Mouse (Mus musculus) heart, adult 9 months (tissue): Measurements from ENCODE around the gene Traf7.
A peak's percentile ranks its signal among the peaks of the same experiment; 100 is the strongest.

Experiments used
- DNase-seq, 2 experiments: peaks; one replicate each; pipeline ENCODE4 v3.0.0; 2022; ENCODE audit warnings: low spot score in 2 of 2

Gene Traf7

GRCm38 (mm10) chr17:24545247-24545646 is 17.5 kb upstream of the Traf7 start:
- DNase-seq, result no peak

DNA sequence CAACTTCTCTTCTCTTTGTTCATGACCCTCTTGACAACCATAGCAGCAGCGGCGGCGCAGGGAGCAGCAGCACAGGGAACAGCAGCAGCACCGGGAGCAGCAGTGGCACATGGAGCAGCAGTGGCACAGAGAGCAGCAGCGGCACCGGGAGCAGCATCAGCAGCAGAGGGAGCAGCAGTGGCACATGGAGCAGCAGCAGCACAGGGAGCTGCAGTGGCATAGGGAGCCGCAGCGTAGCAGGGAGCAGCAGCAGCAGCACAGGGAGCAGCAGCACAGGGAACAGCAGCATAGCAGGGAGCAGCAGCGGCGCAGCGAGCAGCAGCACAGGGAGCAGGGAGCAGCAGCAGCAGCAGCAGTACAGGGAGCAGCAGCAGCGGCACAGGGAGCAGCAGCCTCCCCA is 16.9 kb upstream of the Traf7 start:
- DNase-seq, result no peak

- DNase-seq, result peak in 1 of 2 experiments; percentile 52
Measured at GRCm38 (mm10) chr17:24540375-24540774, 12.6 kb upstream of the Traf7 start.

DNA sequence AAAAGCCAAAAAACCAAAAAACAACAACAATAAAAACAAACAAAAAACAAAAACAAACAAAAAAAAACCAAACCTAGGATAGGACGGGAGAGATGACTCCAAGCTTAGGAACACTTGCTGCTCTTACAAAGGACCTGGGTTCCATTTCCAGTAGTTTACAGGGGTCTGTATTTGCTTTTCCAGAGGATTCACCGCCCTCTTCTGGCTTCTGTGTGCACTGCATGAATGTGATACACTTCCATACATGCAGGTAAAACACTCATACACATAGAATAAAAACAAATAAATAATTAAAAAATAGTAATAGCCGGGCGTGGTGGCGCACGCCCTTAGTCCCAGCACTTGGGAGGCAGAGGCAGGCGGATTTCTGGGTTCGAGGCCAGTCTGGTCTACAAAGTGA is 11.2 kb upstream of the Traf7 start:
- no peak for DNase-seq

GRCm38 (mm10) chr17:24537536-24537935 is 9.8 kb upstream of the Traf7 start:
- DNase-seq, result no peak

DNA sequence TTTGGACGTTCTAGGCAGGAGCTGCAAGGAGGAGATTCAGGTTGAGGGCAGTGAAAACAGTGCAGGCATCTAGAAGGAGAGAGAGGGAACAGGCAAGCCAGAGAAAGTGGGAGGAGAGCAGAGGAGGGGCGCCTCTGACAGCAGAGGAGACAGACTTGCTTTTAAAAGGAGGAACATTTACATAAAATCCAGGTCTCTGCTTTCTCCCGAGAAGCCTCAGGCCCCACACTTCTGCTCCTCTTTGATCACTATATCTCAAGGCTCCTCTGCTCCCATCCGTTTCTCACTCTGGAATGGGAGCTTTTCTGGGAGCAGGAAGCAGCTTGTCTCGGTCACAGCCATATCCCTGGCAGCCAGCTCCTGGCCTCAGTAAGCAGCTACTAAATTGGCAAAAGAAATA is 7.6 kb upstream of the Traf7 start:
- DNase-seq, result no peak

- DNase-seq, result no peak
Measured at GRCm38 (mm10) chr17:24534160-24534718, 6.5 kb upstream of the Traf7 start, which contains the start of gene Rab26. Gene Rab26 (minus strand): TSS chr17:24534210.

GRCm38 (mm10) chr17:24533099-24533992 is 5.6 kb upstream of the Traf7 start:
- DNase-seq, result peak; percentile 79 to 81

- DNase-seq, result no peak
Measured at GRCm38 (mm10) chr17:24532045-24532444, 4.3 kb upstream of the Traf7 start.

GRCm38 (mm10) chr17:24531064-24531463 is 3.3 kb upstream of the Traf7 start:
- DNase-seq, result no peak

GRCm38 (mm10) chr17:24530361-24531050 is 2.8 kb upstream of the Traf7 start:
- DNase-seq, result no peak

DNA sequence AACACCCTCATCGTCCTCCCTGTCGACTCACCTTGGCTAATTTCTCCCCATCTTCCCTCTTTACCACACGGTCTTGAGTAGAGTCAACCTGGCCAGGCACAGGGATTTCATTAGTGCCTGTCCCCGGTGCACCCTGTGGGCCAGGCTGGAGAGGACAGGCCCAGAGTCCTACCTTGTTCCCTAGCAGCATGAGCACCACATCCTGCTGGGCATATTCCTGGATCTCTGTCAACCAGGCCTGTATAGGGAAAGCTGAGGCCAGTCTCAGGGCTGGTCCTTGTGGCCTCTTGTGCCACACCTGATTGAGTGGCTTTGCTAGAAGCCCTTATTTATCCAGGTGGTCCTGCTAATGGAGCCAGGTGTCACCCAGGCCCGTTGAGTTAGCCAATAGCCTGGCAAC is 2.1 kb upstream of the Traf7 start:
- DNase-seq, result no peak

GRCm38 (mm10) chr17:24529007-24529451 is 1.3 kb upstream of the Traf7 start:
- peak in 1 of 2 experiments; percentile 46 for DNase-seq

DNA sequence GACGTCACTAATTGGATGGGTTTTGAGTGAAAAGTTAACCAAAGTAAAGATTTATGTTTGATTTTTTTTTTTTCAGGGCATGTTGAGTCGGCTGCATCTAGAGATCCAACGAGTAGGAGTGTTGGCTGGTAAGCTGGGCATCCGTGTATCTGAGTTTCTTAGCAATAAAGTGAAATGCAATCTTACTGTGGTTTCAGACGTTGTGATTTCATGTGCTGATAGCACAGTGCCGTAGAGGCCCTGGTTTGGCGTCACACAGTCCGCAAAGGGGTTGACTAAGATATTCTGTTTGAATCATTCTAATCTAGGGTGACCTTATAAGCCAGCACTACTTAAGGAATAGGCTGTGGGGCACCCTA is 801 bp upstream of the Traf7 start:
- no peak for DNase-seq

DNA sequence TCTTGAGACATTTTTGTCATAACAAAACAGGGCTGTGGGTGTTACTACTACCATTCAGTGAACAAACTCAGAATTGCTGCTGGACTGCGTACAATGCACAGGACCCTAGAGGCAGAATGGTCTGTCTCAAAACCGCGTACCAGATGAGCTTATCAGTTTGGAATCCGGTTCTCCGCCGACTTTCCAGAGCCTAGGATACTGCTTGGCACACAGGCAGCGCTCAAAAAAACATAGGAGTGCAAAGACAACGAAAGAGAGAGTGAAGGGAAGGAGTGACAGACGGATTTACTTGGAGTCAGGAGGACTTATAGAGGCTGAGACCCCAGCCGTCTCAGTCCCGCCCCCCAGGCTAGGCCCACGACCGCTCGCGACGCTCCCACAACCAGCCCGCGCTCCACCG is 423 bp downstream of the Traf7 start:
- DNase-seq, result peak in 1 of 2 experiments; percentile 27

- no peak for DNase-seq
Measured at GRCm38 (mm10) chr17:24524734-24525133, 3.0 kb downstream of the Traf7 start.

DNA sequence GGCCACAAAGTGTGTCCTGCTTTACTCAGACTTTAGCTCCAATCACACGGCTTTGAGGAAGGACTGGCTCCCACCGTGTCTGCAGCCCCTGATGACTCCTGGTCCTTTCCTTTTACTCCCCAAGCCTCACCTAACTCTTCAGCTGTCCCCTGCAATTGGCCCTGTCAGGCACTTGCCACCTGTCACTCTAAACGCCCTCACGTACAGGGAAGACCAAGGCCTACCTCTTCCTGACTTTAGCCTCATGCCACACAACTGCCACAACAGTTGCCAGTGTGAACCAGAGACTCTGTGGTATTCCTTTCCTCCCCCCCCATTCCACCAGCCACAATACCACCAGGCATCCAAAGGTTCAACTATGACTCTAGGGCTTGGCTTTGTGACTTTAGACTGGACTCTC is 7.3 kb downstream of the Traf7 start:
- no peak for DNase-seq

- DNase-seq, result peak; percentile 19 to 73
Measured at GRCm38 (mm10) chr17:24514270-24515257, 13.2 kb downstream of the Traf7 start.

DNA sequence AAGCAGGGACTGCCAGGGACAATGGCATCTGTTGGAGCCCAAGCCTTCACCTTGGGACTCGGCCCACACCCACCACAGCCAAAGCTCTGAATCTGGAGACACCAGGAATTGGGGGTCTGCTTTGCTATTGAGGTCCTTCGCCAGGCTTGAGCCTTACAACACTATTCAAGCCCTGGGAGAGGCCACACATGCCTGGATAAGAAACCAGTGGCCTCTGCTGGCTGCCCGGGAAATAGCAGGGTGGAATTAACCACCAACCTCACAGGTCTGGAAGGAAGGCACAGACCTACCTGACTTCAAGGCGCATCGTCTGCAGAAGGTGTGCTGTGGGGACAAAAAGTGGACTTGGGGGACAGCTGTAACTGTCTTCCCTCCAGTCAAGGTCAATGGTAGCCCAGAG is 14.1 kb downstream of the Traf7 start:
- DNase-seq, result peak in 1 of 2 experiments; percentile 27

GRCm38 (mm10) chr17:24507806-24508460 is 19.8 kb downstream of the Traf7 start:
- DNase-seq, result no peak

DNA sequence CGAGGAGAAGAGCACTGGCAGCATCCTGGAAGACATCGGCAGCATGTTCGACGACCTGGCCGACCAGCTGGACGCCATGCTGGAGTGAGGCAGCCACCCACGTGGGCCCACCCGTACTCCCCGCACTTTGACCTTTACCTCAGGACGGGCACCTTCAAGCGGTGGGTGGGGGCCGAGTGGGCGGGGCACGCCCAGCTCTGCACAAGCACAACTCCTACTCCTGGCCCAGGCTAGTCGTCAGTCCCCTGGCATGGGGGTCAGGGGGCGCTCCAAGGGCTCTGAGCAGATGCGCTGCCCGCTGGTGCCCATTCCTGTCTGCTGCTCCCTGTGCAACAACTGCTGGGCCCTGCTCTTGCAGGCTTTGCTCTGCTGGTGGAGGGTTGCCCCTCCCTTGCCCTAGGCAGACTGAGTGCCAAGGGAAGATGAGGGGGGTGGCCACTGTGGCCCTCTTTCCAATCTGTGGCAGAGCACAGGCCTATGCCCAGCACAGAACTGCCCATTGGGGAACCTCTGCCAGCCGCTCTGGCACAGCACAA is 20.5 kb downstream of the Traf7 start:
- no peak for DNase-seq
